Mouse (Mus musculus) erythroblast, adult 5-6 weeks (primary cell): ENCODE data around the gene Olfr775. TPM values are rescaled to one million over a fixed set of nuclear protein-coding genes. Genes with fewer than 3 reads are reported as not detected.

Source experiments
- ATAC-seq: replicated peaks from 2 replicates; pipeline ENCODE4 v1.8.0; 2016; ENCODE audit warnings: moderate number of reproducible peaks, mild to moderate bottlenecking, moderate TSS enrichment, inconsistent platforms; ENCODE audit not compliant: poor library complexity, low FRiP score, severe bottlenecking
- total RNA-seq, 2 experiments: library from RNA; stranded (forward) in 1 of 2; stranded (reverse) in 1 of 2; fragments of 150-400 nt in 1 of 2; fragments of 200-764, 138-1000 nt in 1 of 2; gene quantifications; 2 replicates each; pipeline versions ENCODE4 v1.2.3 to v1.2.4; 2015 to 2017; ENCODE audit warnings: low replicate concordance in 2 of 2

The Olfr775 gene
- not detected in 2 replicates for total RNA-seq (2015; ENCODE audit: low replicate concordance)
- not detected in 2 replicates for total RNA-seq (2017; ENCODE audit: low replicate concordance)

- ATAC-seq: no peak
Measured at GRCm38 (mm10) chr10:129248112-129248511, at the start of gene Olfr775. Gene Olfr775, plus strand, starts transcription at chr10:129248412.

- ATAC-seq: no peak
Measured at GRCm38 (mm10) chr10:129230737-129231136, 17.5 kb upstream of the Olfr775 start.

GRCm38 (mm10) chr10:129235904-129236303 lies 12.3 kb upstream of the Olfr775 start, which contains the start of gene Olfr774:
Gene Olfr774, plus strand, starts transcription at chr10:129236204.
- ATAC-seq: no peak

- no peak for ATAC-seq
Measured at GRCm38 (mm10) chr10:129258827-129259226, 10.6 kb downstream of the Olfr775 start, which contains the start of gene Olfr776. Gene Olfr776, plus strand, starts transcription at chr10:129259127.

GRCm38 (mm10) chr10:129271081-129271535 lies 22.9 kb downstream of the Olfr775 start, which contains the start of gene Olfr777:
Gene Olfr777, minus strand, starts transcription at chr10:129271485.
- no peak for ATAC-seq

Other genes starting within 250 kb of the Olfr775 start
- not detected in 2 replicates for gene Olfr763, start 237.6 kb upstream of the Olfr775 start, total RNA-seq (2015; ENCODE audit: low replicate concordance)
- not detected in 2 replicates for gene Olfr763, start 237.6 kb upstream of the Olfr775 start, total RNA-seq (2017; ENCODE audit: low replicate concordance)
- not detected in 2 replicates for gene Olfr764-ps1, start 208.5 kb upstream of the Olfr775 start, total RNA-seq (2015; ENCODE audit: low replicate concordance)
- gene Olfr764-ps1, start 208.5 kb upstream of the Olfr775 start, total RNA-seq (2017; ENCODE audit: low replicate concordance): not detected in 2 replicates
- gene Olfr765, start 198.4 kb upstream of the Olfr775 start, total RNA-seq (2015; ENCODE audit: low replicate concordance): not detected in 2 replicates
- gene Olfr765, start 198.4 kb upstream of the Olfr775 start, total RNA-seq (2017; ENCODE audit: low replicate concordance): not detected in 2 replicates
- gene Olfr766-ps1, start 179.4 kb upstream of the Olfr775 start, total RNA-seq (2015; ENCODE audit: low replicate concordance): not detected in 2 replicates
- not detected in 2 replicates for gene Olfr766-ps1, start 179.4 kb upstream of the Olfr775 start, total RNA-seq (2017; ENCODE audit: low replicate concordance)
- gene Olfr767, start 165.5 kb upstream of the Olfr775 start, total RNA-seq (2015; ENCODE audit: low replicate concordance): not detected in 2 replicates
- not detected in 2 replicates for gene Olfr767, start 165.5 kb upstream of the Olfr775 start, total RNA-seq (2017; ENCODE audit: low replicate concordance)
- not detected in 2 replicates for gene Olfr768, start 149.0 kb upstream of the Olfr775 start, total RNA-seq (2015; ENCODE audit: low replicate concordance)
- not detected in 2 replicates for gene Olfr768, start 149.0 kb upstream of the Olfr775 start, total RNA-seq (2017; ENCODE audit: low replicate concordance)
- gene Olfr769, start 130.6 kb upstream of the Olfr775 start, total RNA-seq (2015; ENCODE audit: low replicate concordance): not detected in 2 replicates
- gene Olfr769, start 130.6 kb upstream of the Olfr775 start, total RNA-seq (2017; ENCODE audit: low replicate concordance): not detected in 2 replicates
- gene Olfr770, start 109.4 kb upstream of the Olfr775 start, total RNA-seq (2015; ENCODE audit: low replicate concordance): not detected in 2 replicates
- not detected in 2 replicates for gene Olfr770, start 109.4 kb upstream of the Olfr775 start, total RNA-seq (2017; ENCODE audit: low replicate concordance)
- gene Olfr771, start 83.7 kb upstream of the Olfr775 start, total RNA-seq (2015; ENCODE audit: low replicate concordance): not detected in 2 replicates
- not detected in 2 replicates for gene Olfr771, start 83.7 kb upstream of the Olfr775 start, total RNA-seq (2017; ENCODE audit: low replicate concordance)
- gene Olfr772, start 70.5 kb upstream of the Olfr775 start, total RNA-seq (2015; ENCODE audit: low replicate concordance): not detected in 2 replicates
- gene Olfr772, start 70.5 kb upstream of the Olfr775 start, total RNA-seq (2017; ENCODE audit: low replicate concordance): not detected in 2 replicates
- not detected in 2 replicates for gene Olfr773, start 61.0 kb upstream of the Olfr775 start, total RNA-seq (2015; ENCODE audit: low replicate concordance)
- not detected in 2 replicates for gene Olfr773, start 61.0 kb upstream of the Olfr775 start, total RNA-seq (2017; ENCODE audit: low replicate concordance)
- gene Olfr774, start 12.2 kb upstream of the Olfr775 start, total RNA-seq (2015; ENCODE audit: low replicate concordance): not detected in 2 replicates
- not detected in 2 replicates for gene Olfr774, start 12.2 kb upstream of the Olfr775 start, total RNA-seq (2017; ENCODE audit: low replicate concordance)
- not detected in 2 replicates for gene Olfr776, start 10.7 kb downstream of the Olfr775 start, total RNA-seq (2015; ENCODE audit: low replicate concordance)
- not detected in 2 replicates for gene Olfr776, start 10.7 kb downstream of the Olfr775 start, total RNA-seq (2017; ENCODE audit: low replicate concordance)
- gene Olfr777, start 23.1 kb downstream of the Olfr775 start, total RNA-seq (2015; ENCODE audit: low replicate concordance): not detected in 2 replicates
- gene Olfr777, start 23.1 kb downstream of the Olfr775 start, total RNA-seq (2017; ENCODE audit: low replicate concordance): 0.14 TPM in 1 of 2 replicates, not detected in the other
- not detected in 2 replicates for gene Olfr780, start 69.7 kb downstream of the Olfr775 start, total RNA-seq (2015; ENCODE audit: low replicate concordance)
- gene Olfr780, start 69.7 kb downstream of the Olfr775 start, total RNA-seq (2017; ENCODE audit: low replicate concordance): 0.42 TPM in 1 of 2 replicates, not detected in the other
- not detected in 2 replicates for gene Olfr781, start 80.4 kb downstream of the Olfr775 start, total RNA-seq (2015; ENCODE audit: low replicate concordance)
- gene Olfr781, start 80.4 kb downstream of the Olfr775 start, total RNA-seq (2017; ENCODE audit: low replicate concordance): not detected in 2 replicates
- gene Olfr782, start 100.4 kb downstream of the Olfr775 start, total RNA-seq (2015; ENCODE audit: low replicate concordance): not detected in 2 replicates
- not detected in 2 replicates for gene Olfr782, start 100.4 kb downstream of the Olfr775 start, total RNA-seq (2017; ENCODE audit: low replicate concordance)
- 0.19 and 0.21 TPM in 2 replicates for gene Olfr784, start 135.7 kb downstream of the Olfr775 start, total RNA-seq (2015; ENCODE audit: low replicate concordance)
- gene Olfr784, start 135.7 kb downstream of the Olfr775 start, total RNA-seq (2017; ENCODE audit: low replicate concordance): 0.14 TPM in 1 of 2 replicates, not detected in the other
- gene Olfr785, start 157.0 kb downstream of the Olfr775 start, total RNA-seq (2015; ENCODE audit: low replicate concordance): not detected in 2 replicates
- gene Olfr785, start 157.0 kb downstream of the Olfr775 start, total RNA-seq (2017; ENCODE audit: low replicate concordance): not detected in 2 replicates
- not detected in 2 replicates for gene Olfr786, start 178.9 kb downstream of the Olfr775 start, total RNA-seq (2015; ENCODE audit: low replicate concordance)
- not detected in 2 replicates for gene Olfr786, start 178.9 kb downstream of the Olfr775 start, total RNA-seq (2017; ENCODE audit: low replicate concordance)
- gene Olfr787, start 213.4 kb downstream of the Olfr775 start, total RNA-seq (2015; ENCODE audit: low replicate concordance): 0.77 TPM in 1 of 2 replicates, not detected in the other
- gene Olfr787, start 213.4 kb downstream of the Olfr775 start, total RNA-seq (2017; ENCODE audit: low replicate concordance): not detected in 2 replicates
- gene Olfr788, start 222.6 kb downstream of the Olfr775 start, total RNA-seq (2015; ENCODE audit: low replicate concordance): not detected in 2 replicates
- gene Olfr788, start 222.6 kb downstream of the Olfr775 start, total RNA-seq (2017; ENCODE audit: low replicate concordance): not detected in 2 replicates
- not detected in 2 replicates for gene Olfr789, start 236.3 kb downstream of the Olfr775 start, total RNA-seq (2015; ENCODE audit: low replicate concordance)
- not detected in 2 replicates for gene Olfr789, start 236.3 kb downstream of the Olfr775 start, total RNA-seq (2017; ENCODE audit: low replicate concordance)